Mouse (Mus musculus) E14TG2a.4 (cell line): ENCODE results near the gene Vdac1.

Source experiments
- CTCF ChIP-seq: conservative IDR thresholded peaks from 2 replicates; pipeline ENCODE4 v1.5.1; 2014; ENCODE audit warnings: low read length
- POU5F1 ChIP-seq: IDR thresholded peaks from 2 replicates; pipeline ENCODE4 v1.6.1; 2014; ENCODE audit warnings: low read length, borderline replicate concordance

DNA sequence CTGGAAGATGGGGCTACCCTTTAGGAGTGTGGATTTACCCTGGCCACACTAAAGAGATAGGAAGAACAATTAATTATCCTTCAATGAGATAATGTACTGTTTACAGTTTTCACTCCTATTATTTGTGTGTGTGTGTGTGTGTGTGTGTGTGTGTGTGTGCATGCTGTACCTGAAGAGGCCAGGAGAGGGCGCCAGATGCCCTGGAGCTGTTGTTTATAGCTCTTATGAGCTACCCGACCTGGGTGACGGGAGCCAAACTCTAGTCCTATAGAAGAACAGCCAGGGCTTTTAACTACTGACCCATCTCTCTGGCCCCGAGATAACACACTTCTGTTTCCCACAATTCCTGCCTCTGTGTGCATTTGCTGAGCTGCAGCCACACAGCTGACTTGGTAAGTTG is 25.4 kb upstream of the Vdac1 start:
- TF ChIP-seq CTCF: peak; percentile 67
- no peak for TF ChIP-seq POU5F1
